Mouse (Mus musculus): ENCODE data around the gene Shtn1. TPM values are rescaled to one million over a fixed set of nuclear protein-coding genes. Genes with fewer than 3 reads are reported as not detected.

Gene Shtn1
- polyA plus RNA-seq, 1 experiment from 2014 or later, result 13.4 TPM

DNA sequence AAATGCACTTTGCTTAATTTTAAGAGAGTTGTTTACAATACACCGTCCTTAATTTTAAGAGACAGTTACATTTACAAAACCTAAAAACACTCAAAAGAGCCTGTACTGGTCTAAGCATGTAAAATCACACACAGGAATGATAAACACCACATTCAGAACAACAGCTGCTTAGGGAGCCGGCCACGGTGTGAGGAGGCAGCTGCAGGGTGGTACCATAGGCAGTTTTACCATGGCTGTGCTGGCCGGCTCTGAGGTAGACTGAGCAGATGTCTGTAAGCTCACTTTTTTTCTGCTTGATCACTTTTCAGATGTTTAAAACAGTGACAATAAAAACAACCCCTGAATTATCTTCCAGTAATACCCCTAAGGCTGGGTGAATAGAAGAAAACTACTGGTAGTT lies 42.7 kb downstream of the Shtn1 start:
- Histone ChIP-seq H3K36me3 (ENCODE audit: control insufficient read depth, insufficient read depth, low read length) (no peaks in the 10 kb centered on the region), H3K27ac (replicated peaks) (no peak overlapping the region), H3K4me1 (replicated peaks; ENCODE audit: control insufficient read depth, insufficient read depth) (no peaks in the 10 kb centered on the region), H3K4me3 (ENCODE audit: low read depth, low read length) (no peak overlapping the region), H3K4me2 (replicated peaks; ENCODE audit: low read depth) (no peak overlapping the region), H3K9me3 (ENCODE audit: control insufficient read depth, low read length) (no peaks in the 10 kb centered on the region), H3K9ac (ENCODE audit: low read length) (no peak overlapping the region), H3K27me3 (ENCODE audit: control insufficient read depth, insufficient read depth, low read length) (no peaks in the 10 kb centered on the region)
- no peak for TF ChIP-seq CTCF (IDR thresholded peaks at IDR 0.05; ENCODE audit: low read depth)
- TF ChIP-seq EP300 (optimal IDR thresholded peaks at IDR 0.05), result no peak
- DNase-seq (ENCODE audit: low spot score), result no peak
- 64% methylated on average over 4 of the region's 4 CpGs for WGBS
- no peak for ATAC-seq (ENCODE audit: low FRiP score, low TSS enrichment)

GRCm38 (mm10) chr19:59030221-59030620 lies 45.7 kb downstream of the Shtn1 start:
- no peaks in the 10 kb centered on the region for H3K36me3 ChIP-seq (ENCODE audit: control insufficient read depth, insufficient read depth, low read length)
- no peak overlapping the region for H3K4me3 ChIP-seq (ENCODE audit: low read depth, low read length)
- no peak for ATAC-seq (ENCODE audit: low FRiP score, low TSS enrichment)
- TF ChIP-seq EP300 (optimal IDR thresholded peaks at IDR 0.05) (no peak), CTCF (IDR thresholded peaks at IDR 0.05; ENCODE audit: low read depth) (no peak)
- no peak for DNase-seq (ENCODE audit: low spot score)
- H3K4me2 ChIP-seq (replicated peaks; ENCODE audit: low read depth), result no peak overlapping the region
- H3K9me3 ChIP-seq (ENCODE audit: control insufficient read depth, low read length), result no peaks in the 10 kb centered on the region
- H3K9ac ChIP-seq (ENCODE audit: low read length), result no peak overlapping the region
- H3K4me1 ChIP-seq (replicated peaks; ENCODE audit: control insufficient read depth, insufficient read depth), result no peaks in the 10 kb centered on the region
- WGBS, result 78% methylated on average over 1 of the region's 1 CpGs
- H3K27me3 ChIP-seq (ENCODE audit: control insufficient read depth, insufficient read depth, low read length), result no peaks in the 10 kb centered on the region
- H3K27ac ChIP-seq (replicated peaks), result no peak overlapping the region

DNA sequence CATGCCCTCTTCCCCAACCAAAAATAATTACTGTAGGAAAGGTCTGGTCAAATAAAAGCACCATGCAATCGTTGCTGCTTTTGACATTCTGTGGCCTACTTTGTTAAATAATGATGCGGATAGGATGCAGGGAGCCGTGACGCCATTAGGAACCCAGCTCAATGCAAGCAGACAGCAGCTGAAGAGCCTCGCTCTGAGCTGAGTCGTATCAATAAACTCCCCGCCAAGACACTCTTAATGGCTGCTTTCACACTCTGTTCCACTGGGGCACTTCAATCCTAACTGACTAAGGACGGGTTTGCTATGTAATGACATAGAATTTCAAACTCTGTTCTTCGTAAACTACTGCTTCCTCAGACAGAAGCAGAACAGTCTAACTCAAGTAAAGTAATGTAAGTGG lies 46.9 kb downstream of the Shtn1 start:
- Histone ChIP-seq H3K9me3 (ENCODE audit: control insufficient read depth, low read length) (no peaks in the 10 kb centered on the region), H3K4me2 (replicated peaks; ENCODE audit: low read depth) (no peak overlapping the region), H3K36me3 (ENCODE audit: control insufficient read depth, insufficient read depth, low read length) (no peaks in the 10 kb centered on the region), H3K4me3 (ENCODE audit: low read depth, low read length) (no peak overlapping the region), H3K27me3 (ENCODE audit: control insufficient read depth, insufficient read depth, low read length) (no peaks in the 10 kb centered on the region), H3K27ac (replicated peaks) (no peak overlapping the region), H3K4me1 (replicated peaks; ENCODE audit: control insufficient read depth, insufficient read depth) (no peaks in the 10 kb centered on the region), H3K9ac (ENCODE audit: low read length) (no peak overlapping the region)
- 76% methylated on average over 9 of the region's 9 CpGs for WGBS
- DNase-seq (ENCODE audit: low spot score) (no peak), ATAC-seq (ENCODE audit: low FRiP score, low TSS enrichment) (no peak)
- TF ChIP-seq EP300 (optimal IDR thresholded peaks at IDR 0.05) (no peak), CTCF (IDR thresholded peaks at IDR 0.05; ENCODE audit: low read depth) (no peak)

GRCm38 (mm10) chr19:59028130-59028529 lies 47.8 kb downstream of the Shtn1 start:
- no peak overlapping the region for H3K4me2 ChIP-seq (replicated peaks; ENCODE audit: low read depth)
- WGBS, result 96% methylated on average over 3 of the region's 3 CpGs
- TF ChIP-seq EP300 (optimal IDR thresholded peaks at IDR 0.05) (no peak), CTCF (IDR thresholded peaks at IDR 0.05; ENCODE audit: low read depth) (no peak)
- no peaks in the 10 kb centered on the region for H3K36me3 ChIP-seq (ENCODE audit: control insufficient read depth, insufficient read depth, low read length)
- no peaks in the 10 kb centered on the region for H3K4me1 ChIP-seq (replicated peaks; ENCODE audit: control insufficient read depth, insufficient read depth)
- no peak for ATAC-seq (ENCODE audit: low FRiP score, low TSS enrichment)
- H3K27me3 ChIP-seq (ENCODE audit: control insufficient read depth, insufficient read depth, low read length), result no peaks in the 10 kb centered on the region
- no peaks in the 10 kb centered on the region for H3K9me3 ChIP-seq (ENCODE audit: control insufficient read depth, low read length)
- no peak overlapping the region for H3K4me3 ChIP-seq (ENCODE audit: low read depth, low read length)
- no peak for DNase-seq (ENCODE audit: low spot score)
- H3K9ac ChIP-seq (ENCODE audit: low read length), result no peak overlapping the region
- H3K27ac ChIP-seq (replicated peaks), result no peak overlapping the region

DNA sequence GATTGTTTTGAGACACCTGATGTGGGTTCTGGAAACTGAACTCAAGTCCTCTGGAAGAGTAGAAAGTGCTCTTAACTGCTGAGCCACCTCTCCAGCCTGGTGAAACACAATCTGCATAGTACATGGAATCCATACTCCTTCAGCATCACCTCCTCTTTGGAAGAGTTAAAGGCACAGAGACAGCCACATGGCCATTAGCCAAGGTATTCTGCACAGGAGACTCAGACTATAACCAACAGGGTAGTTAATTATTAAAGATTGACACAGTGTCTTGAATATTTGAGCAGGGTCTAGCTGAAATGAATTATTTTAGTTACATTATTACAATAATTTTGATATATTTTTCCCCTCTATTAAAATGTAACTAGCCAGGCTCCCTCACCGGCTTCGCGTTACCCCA lies 52.0 kb downstream of the Shtn1 start:
- Histone ChIP-seq H3K27ac (replicated peaks) (no peak overlapping the region), H3K27me3 (ENCODE audit: control insufficient read depth, insufficient read depth, low read length) (no peaks in the 10 kb centered on the region), H3K9ac (ENCODE audit: low read length) (no peak overlapping the region), H3K36me3 (ENCODE audit: control insufficient read depth, insufficient read depth, low read length) (no peaks in the 10 kb centered on the region), H3K4me1 (replicated peaks; ENCODE audit: control insufficient read depth, insufficient read depth) (no peaks in the 10 kb centered on the region), H3K9me3 (ENCODE audit: control insufficient read depth, low read length) (no peaks in the 10 kb centered on the region), H3K4me2 (replicated peaks; ENCODE audit: low read depth) (no peak overlapping the region), H3K4me3 (ENCODE audit: low read depth, low read length) (no peak overlapping the region)
- WGBS, result 84% methylated on average over 3 of the region's 3 CpGs
- ATAC-seq (ENCODE audit: low FRiP score, low TSS enrichment) (no peak), DNase-seq (ENCODE audit: low spot score) (no peak)
- TF ChIP-seq EP300 (optimal IDR thresholded peaks at IDR 0.05) (no peak), CTCF (IDR thresholded peaks at IDR 0.05; ENCODE audit: low read depth) (no peak)

- Histone ChIP-seq H3K9ac (ENCODE audit: low read length) (no peak overlapping the region), H3K27ac (replicated peaks) (no peak overlapping the region), H3K36me3 (ENCODE audit: control insufficient read depth, insufficient read depth, low read length) (no peaks in the 10 kb centered on the region; the same call in 1 of the 2 replicates), H3K4me2 (replicated peaks; ENCODE audit: low read depth) (no peak overlapping the region), H3K9me3 (ENCODE audit: control insufficient read depth, low read length) (no peaks in the 10 kb centered on the region), H3K27me3 (ENCODE audit: control insufficient read depth, insufficient read depth, low read length) (no peaks in the 10 kb centered on the region), H3K4me1 (replicated peaks; ENCODE audit: control insufficient read depth, insufficient read depth) (no peaks in the 10 kb centered on the region), H3K4me3 (ENCODE audit: low read depth, low read length) (no peak overlapping the region)
- ATAC-seq (ENCODE audit: low FRiP score, low TSS enrichment) (no peak), DNase-seq (ENCODE audit: low spot score) (no peak)
- TF ChIP-seq CTCF (IDR thresholded peaks at IDR 0.05; ENCODE audit: low read depth), result no peak
- no peak for TF ChIP-seq EP300 (optimal IDR thresholded peaks at IDR 0.05)
Observed at GRCm38 (mm10) chr19:59021644-59022043, 54.3 kb downstream of the Shtn1 start.

Data from stomach, postnatal 0 days (tissue).